Mouse (Mus musculus): ENCODE results near the gene Pim1. TPM values are rescaled to one million over a fixed set of nuclear protein-coding genes. Genes with fewer than 3 reads are reported as not detected.

Pim1 gene
- polyA plus RNA-seq, 1 experiment = 10.5 TPM

- H3K4me1 ChIP-seq (ENCODE audit: control insufficient read depth, insufficient read depth, low read length) = no peaks in the 10 kb centered on the region
- 91% methylated on average over 2 of the region's 2 CpGs for WGBS
- H3K27ac ChIP-seq (ENCODE audit: insufficient read depth, low read length) = no peak overlapping the region
- no peak for DNase-seq
- no peaks in the 10 kb centered on the region for H3K27me3 ChIP-seq (ENCODE audit: control insufficient read depth, insufficient read depth, low read length)
- TF ChIP-seq POLR2A (IDR thresholded peaks at IDR 0.05; ENCODE audit: borderline replicate concordance, insufficient read depth, low read length) (no peak), CTCF (IDR thresholded peaks at IDR 0.05; ENCODE audit: borderline replicate concordance, insufficient read depth, low read depth, low read length) (no peak)
- H3K4me3 ChIP-seq (replicated peaks; ENCODE audit: insufficient read depth, low read depth, low read length) = no peak overlapping the region
These were observed 6.1 kb upstream of the Pim1 start for GRCm38 (mm10) chr17:29484431-29484830.

- H3K27me3 ChIP-seq (ENCODE audit: control insufficient read depth, insufficient read depth, low read length) = no peaks in the 10 kb centered on the region
- no peak for DNase-seq
- no peak overlapping the region for H3K27ac ChIP-seq (ENCODE audit: insufficient read depth, low read length)
- no peak overlapping the region for H3K4me3 ChIP-seq (replicated peaks; ENCODE audit: insufficient read depth, low read depth, low read length)
- 79% methylated on average over 3 of the region's 3 CpGs for WGBS
- no peak for TF ChIP-seq CTCF (IDR thresholded peaks at IDR 0.05; ENCODE audit: borderline replicate concordance, insufficient read depth, low read depth, low read length)
- no peaks in the 10 kb centered on the region for H3K4me1 ChIP-seq (ENCODE audit: control insufficient read depth, insufficient read depth, low read length)
These were observed 5.0 kb upstream of the Pim1 start for GRCm38 (mm10) chr17:29485336-29486233.

- 96% methylated on average over 8 of the region's 8 CpGs for WGBS
- Histone ChIP-seq H3K4me1 (ENCODE audit: control insufficient read depth, insufficient read depth, low read length) (no peaks in the 10 kb centered on the region), H3K27ac (ENCODE audit: insufficient read depth, low read length) (no peak overlapping the region), H3K4me3 (replicated peaks; ENCODE audit: insufficient read depth, low read depth, low read length) (no peak overlapping the region), H3K27me3 (ENCODE audit: control insufficient read depth, insufficient read depth, low read length) (no peaks in the 10 kb centered on the region)
- TF ChIP-seq POLR2A (IDR thresholded peaks at IDR 0.05; ENCODE audit: borderline replicate concordance, insufficient read depth, low read length) (no peak), CTCF (IDR thresholded peaks at IDR 0.05; ENCODE audit: borderline replicate concordance, insufficient read depth, low read depth, low read length) (no peak)
- DNase-seq = no peak
These were observed 2.1 kb upstream of the Pim1 start for GRCm38 (mm10) chr17:29488257-29488977.

- WGBS = 16% methylated on average over 30 of the region's 30 CpGs
These were observed 1.3 kb upstream of the Pim1 start for GRCm38 (mm10) chr17:29488978-29489970.

GRCm38 (mm10) chr17:29489971-29490712, 411 bp upstream of the Pim1 start:
- Histone ChIP-seq H3K27me3 (ENCODE audit: control insufficient read depth, insufficient read depth, low read length) (no peaks in the 10 kb centered on the region), H3K4me3 (replicated peaks; ENCODE audit: insufficient read depth, low read depth, low read length) (peak overlapping the region; percentile 88), H3K27ac (ENCODE audit: insufficient read depth, low read length) (0 out of 2 replicates have a peak overlapping the region, but pooled peaks have one; percentile 18), H3K4me1 (ENCODE audit: control insufficient read depth, insufficient read depth, low read length) (no peaks in the 10 kb centered on the region)
- DNase-seq = peak; percentile 95 to 99
- no peak for TF ChIP-seq CTCF (IDR thresholded peaks at IDR 0.05; ENCODE audit: borderline replicate concordance, insufficient read depth, low read depth, low read length)
- TF ChIP-seq POLR2A (IDR thresholded peaks at IDR 0.05; ENCODE audit: borderline replicate concordance, insufficient read depth, low read length) = peak; percentile 24; the same call in 1 of the 2 replicates
- WGBS = under 1% methylated on average over 65 of the region's 68 CpGs

More at GRCm38 (mm10) chr17:29488978-29489970, 1.3 kb upstream of the Pim1 start:
- peak in 1 of 2 experiments; percentile 26 for DNase-seq
- H3K27ac ChIP-seq (ENCODE audit: insufficient read depth, low read length) = no peak overlapping the region
- no peaks in the 10 kb centered on the region for H3K4me1 ChIP-seq (ENCODE audit: control insufficient read depth, insufficient read depth, low read length)
- H3K27me3 ChIP-seq (ENCODE audit: control insufficient read depth, insufficient read depth, low read length) = no peaks in the 10 kb centered on the region
- TF ChIP-seq POLR2A (IDR thresholded peaks at IDR 0.05; ENCODE audit: borderline replicate concordance, insufficient read depth, low read length) (no peak), CTCF (IDR thresholded peaks at IDR 0.05; ENCODE audit: borderline replicate concordance, insufficient read depth, low read depth, low read length) (no peak)
- H3K4me3 ChIP-seq (replicated peaks; ENCODE audit: insufficient read depth, low read depth, low read length) = peak overlapping the region; percentile 88

GRCm38 (mm10) chr17:29491591-29492268, 1.2 kb downstream of the Pim1 start:
- WGBS = under 1% methylated on average over 48 of the region's 48 CpGs
- DNase-seq = peak; percentile 66 to 74
- peak overlapping the region; percentile 25; the same call in 1 of the 2 replicates for H3K27ac ChIP-seq (ENCODE audit: insufficient read depth, low read length)

More at GRCm38 (mm10) chr17:29491591-29492268, 1.2 kb downstream of the Pim1 start:
- H3K4me3 ChIP-seq (replicated peaks; ENCODE audit: insufficient read depth, low read depth, low read length) = peak overlapping the region; percentile 75
- no peaks in the 10 kb centered on the region for H3K27me3 ChIP-seq (ENCODE audit: control insufficient read depth, insufficient read depth, low read length)
- no peaks in the 10 kb centered on the region for H3K4me1 ChIP-seq (ENCODE audit: control insufficient read depth, insufficient read depth, low read length)
- no peak for TF ChIP-seq POLR2A (IDR thresholded peaks at IDR 0.05; ENCODE audit: borderline replicate concordance, insufficient read depth, low read length)
- TF ChIP-seq CTCF (IDR thresholded peaks at IDR 0.05; ENCODE audit: borderline replicate concordance, insufficient read depth, low read depth, low read length) = no peak

Data from cerebellum, adult 2 months (tissue).